Mouse (Mus musculus) thymus, adult 2 months (tissue): ENCODE data around the gene Daam1.

Source experiments
- CTCF ChIP-seq: fragments of 200-500 bp; IDR thresholded peaks from 2 replicates; pipeline ENCODE4 v1.5.1; 2012; ENCODE audit warnings: mild to moderate bottlenecking, control low read depth, low read length, moderate library complexity, borderline replicate concordance; ENCODE audit not compliant: control insufficient read depth, poor library complexity, insufficient read depth; ENCODE audit errors: extremely low read depth
- POLR2A ChIP-seq: fragments of 200-500 bp; IDR thresholded peaks from 2 replicates; pipeline ENCODE4 v1.6.1; 2012; ENCODE audit warnings: mild to moderate bottlenecking, low read length, control low read depth, moderate library complexity; ENCODE audit not compliant: control insufficient read depth, poor library complexity, insufficient read depth; ENCODE audit errors: extremely low read depth

DNA sequence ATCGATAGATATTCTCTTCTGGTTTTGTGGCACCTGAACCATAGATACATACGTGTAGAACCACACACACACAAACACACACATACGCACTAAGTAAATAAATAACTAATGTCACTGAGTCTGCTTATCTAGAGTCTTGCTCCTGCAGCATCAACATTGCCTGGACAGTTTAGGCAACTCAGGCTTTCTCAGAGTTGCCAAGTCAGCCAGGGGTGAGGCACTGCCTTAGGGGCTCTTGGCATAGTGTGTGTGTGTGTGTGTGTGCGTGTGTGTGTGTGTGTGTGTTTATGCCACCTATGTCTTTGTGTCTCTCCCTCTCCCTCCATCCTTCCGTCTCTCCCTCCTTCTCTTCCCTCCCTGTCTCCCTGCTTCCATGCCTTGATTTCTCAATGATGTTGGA, 110.4 kb downstream of the Daam1 start:
- no peak for TF ChIP-seq POLR2A
- no peak for TF ChIP-seq CTCF
